Mouse (Mus musculus): ENCODE results near the gene Gpx1. TPM values are rescaled to one million over a fixed set of nuclear protein-coding genes. Genes with fewer than 3 reads are reported as not detected.
A peak's percentile ranks its signal among the peaks of the same experiment; 100 is the strongest.

The Gpx1 gene
- polyA plus RNA-seq (2015; fragmentation: Nextera tagmentation; extraction: Ambion mirVana) = 633 and 719 TPM in 2 replicates

GRCm38 (mm10) chr9:108338886-108339781, at the start of gene Gpx1:
Gpx1 (plus strand) TSS chr9:108338903.
- Histone ChIP-seq H3K9me3 (no peaks in the 10 kb centered on the region), H3K36me3 (peaks cover 26% of the 10 kb centered on the region), H3K4me2 (replicated peaks) (peak within 1 kb of the TSS; percentile 86), H3K9ac (peak within 1 kb of the TSS; percentile 93), H3K27me3 (no peaks in the 10 kb centered on the region), H3K27ac (peak within 1 kb of the TSS; percentile 94), H3K4me3 (peak within 1 kb of the TSS; percentile 80), H3K4me1 (peaks cover 27% of the 10 kb centered on the region)
- whole genome bisulfite sequencing = under 1% methylated on average over 49 of the region's 49 CpGs
- ATAC-seq (ENCODE audit: low FRiP score, low read depth) = peak; percentile 96

- WGBS = 57% methylated on average over 2 of the region's 2 CpGs
- no peak overlapping the region for H3K27ac ChIP-seq
Measured at GRCm38 (mm10) chr9:108289347-108289746, 49.4 kb upstream of the Gpx1 start.

GRCm38 (mm10) chr9:108290016-108290750, 48.5 kb upstream of the Gpx1 start, which contains the start of gene Nicn1:
Nicn1 (plus strand) TSS chr9:108290429.
- Histone ChIP-seq H3K9me3 (no peaks in the 10 kb centered on the region), H3K4me3 (peak within 1 kb of the TSS; percentile 55), H3K27me3 (no peaks in the 10 kb centered on the region), H3K4me2 (replicated peaks) (peak within 1 kb of the TSS; percentile 67), H3K4me1 (peaks cover 5% of the 10 kb centered on the region), H3K27ac (peak within 1 kb of the TSS; percentile 56), H3K36me3 (peaks cover 16% of the 10 kb centered on the region), H3K9ac (peak within 1 kb of the TSS; percentile 68)
- ATAC-seq (ENCODE audit: low FRiP score, low read depth) = peak; percentile 98
- under 1% methylated on average over 32 of the region's 32 CpGs for WGBS

More at GRCm38 (mm10) chr9:108289347-108289746, 49.4 kb upstream of the Gpx1 start:
- Histone ChIP-seq H3K27me3 (no peaks in the 10 kb centered on the region), H3K4me2 (replicated peaks) (peak overlapping the region; percentile 67), H3K4me1 (peaks cover 5% of the 10 kb centered on the region), H3K36me3 (peaks cover 7% of the 10 kb centered on the region), H3K9me3 (no peaks in the 10 kb centered on the region), H3K4me3 (peak overlapping the region; percentile 55), H3K9ac (peak overlapping the region; percentile 68; the same call in 1 of the 2 replicates)
- no peak for ATAC-seq (ENCODE audit: low FRiP score, low read depth)

- Histone ChIP-seq H3K4me2 (replicated peaks) (peak overlapping the region; percentile 67), H3K36me3 (peaks cover 21% of the 10 kb centered on the region), H3K27ac (peak overlapping the region; percentile 39), H3K9ac (peak overlapping the region; percentile 65), H3K9me3 (no peaks in the 10 kb centered on the region), H3K27me3 (no peaks in the 10 kb centered on the region), H3K4me3 (peak overlapping the region; percentile 55), H3K4me1 (peaks cover 5% of the 10 kb centered on the region)
- ATAC-seq (ENCODE audit: low FRiP score, low read depth) = no peak
- 53% methylated on average over 6 of the region's 6 CpGs for WGBS
Measured at GRCm38 (mm10) chr9:108290773-108291172, 47.9 kb upstream of the Gpx1 start.

GRCm38 (mm10) chr9:108296453-108297355, 42.0 kb upstream of the Gpx1 start, which contains the start of gene Amt:
Amt (plus strand) TSS chr9:108296853.
- no peaks in the 10 kb centered on the region for H3K9me3 ChIP-seq
- ATAC-seq (ENCODE audit: low FRiP score, low read depth) = 0 out of 2 replicates have a peak, but pooled peaks have one; percentile 48
- H3K27ac ChIP-seq = no peak within 1 kb of the TSS
- peaks cover 36% of the 10 kb centered on the region for H3K36me3 ChIP-seq
- H3K27me3 ChIP-seq = no peaks in the 10 kb centered on the region
- peak within 1 kb of the TSS; percentile 46 for H3K4me2 ChIP-seq (replicated peaks)
- WGBS = 25% methylated on average over 18 of the region's 18 CpGs
- 0 out of 2 replicates have a peak, but pooled peaks cover 7% of the 10 kb centered on the region for H3K4me1 ChIP-seq
- H3K9ac ChIP-seq = peak within 1 kb of the TSS; percentile 31
- H3K4me3 ChIP-seq = peak within 1 kb of the TSS; percentile 24

GRCm38 (mm10) chr9:108301853-108302252, 36.9 kb upstream of the Gpx1 start:
- H3K9me3 ChIP-seq = no peaks in the 10 kb centered on the region
- peaks cover 11% of the 10 kb centered on the region for H3K4me1 ChIP-seq
- H3K4me3 ChIP-seq = no peak overlapping the region
- WGBS = 79% methylated on average over 3 of the region's 3 CpGs
- no peaks in the 10 kb centered on the region for H3K27me3 ChIP-seq
- H3K4me2 ChIP-seq (replicated peaks) = no peak overlapping the region
- no peak overlapping the region for H3K9ac ChIP-seq
- H3K27ac ChIP-seq = no peak overlapping the region
- no peak for ATAC-seq (ENCODE audit: low FRiP score, low read depth)
- H3K36me3 ChIP-seq = peaks cover 30% of the 10 kb centered on the region

- Histone ChIP-seq H3K27ac (no peak overlapping the region), H3K4me1 (peaks cover 24% of the 10 kb centered on the region), H3K4me3 (peak overlapping the region; percentile 94), H3K27me3 (no peaks in the 10 kb centered on the region), H3K4me2 (replicated peaks) (peak overlapping the region; percentile 86), H3K9ac (peak overlapping the region; percentile 84; the same call in 1 of the 2 replicates), H3K9me3 (no peaks in the 10 kb centered on the region), H3K36me3 (peaks cover 30% of the 10 kb centered on the region)
- WGBS = 81% methylated on average over 4 of the region's 4 CpGs
- no peak for ATAC-seq (ENCODE audit: low FRiP score, low read depth)
Measured at GRCm38 (mm10) chr9:108304716-108305115, 34.0 kb upstream of the Gpx1 start.

GRCm38 (mm10) chr9:108305170-108305569, 33.5 kb upstream of the Gpx1 start:
- Histone ChIP-seq H3K27me3 (no peaks in the 10 kb centered on the region), H3K27ac (peak overlapping the region; percentile 74), H3K9me3 (no peaks in the 10 kb centered on the region), H3K4me2 (replicated peaks) (peak overlapping the region; percentile 86), H3K4me3 (peak overlapping the region; percentile 94), H3K36me3 (peaks cover 30% of the 10 kb centered on the region), H3K9ac (peak overlapping the region; percentile 84), H3K4me1 (peaks cover 24% of the 10 kb centered on the region)
- 0% methylated on average over 1 of the region's 1 CpGs for WGBS
- no peak for ATAC-seq (ENCODE audit: low FRiP score, low read depth)

- WGBS = under 1% methylated on average over 81 of the region's 81 CpGs
- Histone ChIP-seq H3K36me3 (peaks cover 24% of the 10 kb centered on the region), H3K27ac (peak within 1 kb of the TSS; percentile 100), H3K27me3 (no peaks in the 10 kb centered on the region), H3K4me2 (replicated peaks) (peak within 1 kb of the TSS; percentile 86), H3K9me3 (no peaks in the 10 kb centered on the region), H3K9ac (peak within 1 kb of the TSS; percentile 97), H3K4me3 (peak within 1 kb of the TSS; percentile 94), H3K4me1 (peaks cover 26% of the 10 kb centered on the region)
- peak; percentile 97 for ATAC-seq (ENCODE audit: low FRiP score, low read depth)
Measured at GRCm38 (mm10) chr9:108305629-108306520, 32.8 kb upstream of the Gpx1 start, which contains the start of the genes Rhoa and Tcta. Rhoa (plus strand) TSS chr9:108306129. Tcta (minus strand) TSS chr9:108306160.

- Histone ChIP-seq H3K4me2 (replicated peaks) (peak overlapping the region; percentile 86), H3K36me3 (peaks cover 18% of the 10 kb centered on the region), H3K27me3 (no peaks in the 10 kb centered on the region), H3K27ac (peak overlapping the region; percentile 100), H3K9me3 (no peaks in the 10 kb centered on the region), H3K4me3 (peak overlapping the region; percentile 94), H3K9ac (peak overlapping the region; percentile 97), H3K4me1 (peaks cover 32% of the 10 kb centered on the region)
- under 1% methylated on average over 51 of the region's 51 CpGs for WGBS
- ATAC-seq (ENCODE audit: low FRiP score, low read depth) = peak; percentile 60
Measured at GRCm38 (mm10) chr9:108306571-108306980, 32.1 kb upstream of the Gpx1 start.

All from limb, embryonic 13.5 days (tissue).